Mouse (Mus musculus): Measurements from ENCODE around the gene Bnc2. TPM values are rescaled to one million over a fixed set of nuclear protein-coding genes. Genes with fewer than 3 reads are reported as not detected.
A peak's percentile ranks its signal among the peaks of the same experiment; 100 is the strongest.

Gene Bnc2
- polyA plus RNA-seq, 1 experiment from 2014 or later: 16.2 TPM

DNA sequence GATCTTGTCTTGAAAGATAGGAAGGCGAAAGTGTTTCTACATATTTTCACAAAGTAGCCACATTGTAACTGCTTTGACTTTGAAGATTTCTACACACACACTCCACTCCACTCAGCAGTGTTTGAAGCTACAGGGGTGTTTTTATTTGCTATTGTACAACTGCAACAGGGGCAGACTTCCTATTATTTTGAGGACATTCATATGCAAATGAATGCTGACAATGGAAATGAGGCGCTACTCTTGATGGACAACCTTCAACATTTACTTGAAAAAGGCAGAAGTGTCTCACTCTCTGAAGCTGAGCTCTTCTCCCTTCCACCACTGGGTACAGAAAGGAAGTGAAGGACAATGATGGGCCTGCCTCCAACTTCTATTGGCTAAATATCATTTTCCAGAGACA, 146.7 kb downstream of the Bnc2 start:
- Histone ChIP-seq H3K9me3 (ENCODE audit: control insufficient read depth, low read length) (no peaks in the 10 kb centered on the region), H3K36me3 (ENCODE audit: control insufficient read depth, insufficient read depth, low read length) (no peaks in the 10 kb centered on the region), H3K4me1 (ENCODE audit: control insufficient read depth, insufficient read depth, low read length) (peaks cover 9% of the 10 kb centered on the region; the same call in 1 of the 2 replicates), H3K27me3 (ENCODE audit: control insufficient read depth, insufficient read depth, low read length) (no peaks in the 10 kb centered on the region), H3K4me3 (ENCODE audit: low read depth, low read length) (no peak overlapping the region), H3K4me2 (ENCODE audit: low read depth, low read length) (no peak overlapping the region), H3K9ac (replicated peaks; ENCODE audit: low read depth, low read length) (no peak overlapping the region), H3K27ac (ENCODE audit: low read depth, low read length) (no peak overlapping the region)
- no peak for ATAC-seq (ENCODE audit: low read depth)
- WGBS: 27% methylated on average over 2 of the region's 2 CpGs

DNA sequence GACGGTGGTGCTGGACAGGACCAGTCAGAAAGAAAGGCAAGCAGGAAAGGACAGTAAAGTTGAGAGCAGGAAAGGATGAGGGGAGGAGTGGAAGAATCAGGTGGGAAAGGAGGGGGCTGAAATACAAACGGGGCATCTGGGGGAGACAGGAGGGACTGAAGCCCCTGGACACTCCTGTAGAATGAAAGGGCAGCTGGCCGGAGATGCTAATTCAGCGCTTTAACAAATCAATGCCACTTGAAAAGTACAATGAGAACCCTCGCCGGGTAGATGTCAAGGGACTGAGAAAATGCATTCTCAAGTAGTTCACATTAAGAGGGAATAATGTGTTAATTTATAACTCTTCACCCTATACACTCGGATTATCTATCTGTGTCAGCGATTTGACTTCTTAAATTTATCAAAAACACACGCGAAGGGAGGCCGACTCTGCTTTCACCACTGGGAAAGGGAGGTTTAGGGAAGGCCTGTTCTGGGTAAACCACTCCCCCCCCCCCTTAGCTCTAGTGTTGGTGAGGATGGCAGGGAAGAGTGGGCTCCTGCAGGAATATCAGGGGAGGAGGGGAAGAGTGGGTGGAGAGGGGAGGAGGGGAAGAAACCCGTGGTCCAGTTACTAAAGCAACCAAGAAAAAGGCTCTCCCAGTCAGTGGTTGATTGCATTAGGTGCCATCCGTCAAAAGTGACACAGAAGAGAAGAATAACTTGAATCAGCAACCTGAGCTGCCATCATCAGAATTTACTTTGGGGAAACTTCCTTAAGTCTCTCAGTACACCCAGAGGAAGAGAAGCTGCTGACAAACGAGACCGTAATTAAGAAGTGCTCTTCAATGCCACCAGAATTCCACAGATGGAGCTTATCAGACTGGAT, 147.8 kb downstream of the Bnc2 start:
- ATAC-seq (ENCODE audit: low read depth): no peak
- H3K4me2 ChIP-seq (ENCODE audit: low read depth, low read length): no peak overlapping the region
- no peaks in the 10 kb centered on the region for H3K27me3 ChIP-seq (ENCODE audit: control insufficient read depth, insufficient read depth, low read length)
- no peaks in the 10 kb centered on the region for H3K36me3 ChIP-seq (ENCODE audit: control insufficient read depth, insufficient read depth, low read length)
- H3K9me3 ChIP-seq (ENCODE audit: control insufficient read depth, low read length): no peaks in the 10 kb centered on the region
- no peak overlapping the region for H3K9ac ChIP-seq (replicated peaks; ENCODE audit: low read depth, low read length)
- H3K27ac ChIP-seq (ENCODE audit: low read depth, low read length): no peak overlapping the region
- 4% methylated on average over 15 of the region's 15 CpGs for WGBS
- peaks cover 13% of the 10 kb centered on the region; the same call in 1 of the 2 replicates for H3K4me1 ChIP-seq (ENCODE audit: control insufficient read depth, insufficient read depth, low read length)
- no peak overlapping the region for H3K4me3 ChIP-seq (ENCODE audit: low read depth, low read length)

- Histone ChIP-seq H3K4me1 (ENCODE audit: control insufficient read depth, insufficient read depth, low read length) (peaks cover 13% of the 10 kb centered on the region; the same call in 1 of the 2 replicates), H3K9me3 (ENCODE audit: control insufficient read depth, low read length) (no peaks in the 10 kb centered on the region)
- WGBS: 18% methylated on average over 4 of the region's 4 CpGs
These were observed 151.3 kb downstream of the Bnc2 start for GRCm38 (mm10) chr4:84523651-84524221.

GRCm38 (mm10) chr4:84523211-84523610, 151.9 kb downstream of the Bnc2 start:
- peaks cover 13% of the 10 kb centered on the region; the same call in 1 of the 2 replicates for H3K4me1 ChIP-seq (ENCODE audit: control insufficient read depth, insufficient read depth, low read length)
- no peak overlapping the region for H3K4me2 ChIP-seq (ENCODE audit: low read depth, low read length)
- no peak overlapping the region for H3K27ac ChIP-seq (ENCODE audit: low read depth, low read length)
- 11% methylated on average over 5 of the region's 5 CpGs for WGBS
- H3K36me3 ChIP-seq (ENCODE audit: control insufficient read depth, insufficient read depth, low read length): no peaks in the 10 kb centered on the region
- no peaks in the 10 kb centered on the region for H3K27me3 ChIP-seq (ENCODE audit: control insufficient read depth, insufficient read depth, low read length)
- H3K4me3 ChIP-seq (ENCODE audit: low read depth, low read length): no peak overlapping the region
- H3K9me3 ChIP-seq (ENCODE audit: control insufficient read depth, low read length): no peaks in the 10 kb centered on the region
- H3K9ac ChIP-seq (replicated peaks; ENCODE audit: low read depth, low read length): no peak overlapping the region
- ATAC-seq (ENCODE audit: low read depth): peak; percentile 38; the same call in 1 of the 2 replicates

More at GRCm38 (mm10) chr4:84523651-84524221, 151.3 kb downstream of the Bnc2 start:
- no peak overlapping the region for H3K4me3 ChIP-seq (ENCODE audit: low read depth, low read length)
- no peak overlapping the region for H3K4me2 ChIP-seq (ENCODE audit: low read depth, low read length)
- ATAC-seq (ENCODE audit: low read depth): 0 out of 2 replicates have a peak, but pooled peaks have one; percentile 9
- H3K27me3 ChIP-seq (ENCODE audit: control insufficient read depth, insufficient read depth, low read length): no peaks in the 10 kb centered on the region
- no peak overlapping the region for H3K27ac ChIP-seq (ENCODE audit: low read depth, low read length)
- H3K9ac ChIP-seq (replicated peaks; ENCODE audit: low read depth, low read length): no peak overlapping the region
- H3K36me3 ChIP-seq (ENCODE audit: control insufficient read depth, insufficient read depth, low read length): no peaks in the 10 kb centered on the region

DNA sequence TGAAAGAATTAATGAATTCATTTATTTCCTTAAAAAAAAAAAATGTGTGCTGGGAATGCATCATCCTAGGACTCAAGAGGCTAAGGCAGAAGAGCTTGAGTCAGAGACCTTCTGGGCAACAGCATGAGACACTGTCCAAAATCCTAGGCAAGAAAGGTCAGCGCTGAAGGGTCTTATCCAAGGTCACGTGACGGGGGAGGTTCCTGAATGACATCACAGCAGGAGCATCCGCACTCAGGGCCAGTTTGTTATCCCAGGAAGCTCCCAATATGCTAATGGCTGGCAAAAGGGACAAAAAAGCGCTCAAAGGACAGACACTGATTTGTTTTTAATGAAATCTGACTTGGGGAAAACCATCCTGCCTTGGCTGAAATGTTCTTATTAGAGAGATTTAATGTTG, 153.5 kb downstream of the Bnc2 start:
- 82% methylated on average over 5 of the region's 5 CpGs for WGBS
- H3K9ac ChIP-seq (replicated peaks; ENCODE audit: low read depth, low read length): no peak overlapping the region

DNA sequence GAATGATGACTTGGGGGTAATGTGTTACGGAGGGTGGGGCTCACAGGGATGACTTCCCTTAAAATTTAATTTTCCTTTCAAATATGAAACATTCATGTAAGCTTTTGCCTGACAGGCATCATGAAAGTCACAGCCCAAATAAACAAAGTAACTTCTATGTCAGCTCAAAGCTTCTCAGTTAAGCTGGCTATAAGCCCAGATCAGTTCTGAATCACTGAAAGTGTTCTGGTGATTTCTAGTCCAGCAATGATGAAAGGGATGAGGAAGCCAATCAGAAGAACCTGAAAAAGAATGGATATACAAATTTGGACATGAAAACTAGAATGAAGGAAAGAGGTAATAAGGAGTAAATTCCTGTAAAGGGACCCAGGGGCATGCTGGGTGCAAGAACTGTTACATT, 164.6 kb downstream of the Bnc2 start:
- no peak overlapping the region for H3K4me3 ChIP-seq (ENCODE audit: low read depth, low read length)
- H3K9me3 ChIP-seq (ENCODE audit: control insufficient read depth, low read length): no peaks in the 10 kb centered on the region
- 100% methylated on average over 1 of the region's 1 CpGs for WGBS
- H3K4me1 ChIP-seq (ENCODE audit: control insufficient read depth, insufficient read depth, low read length): no peaks in the 10 kb centered on the region
- no peak overlapping the region for H3K9ac ChIP-seq (replicated peaks; ENCODE audit: low read depth, low read length)
- H3K27me3 ChIP-seq (ENCODE audit: control insufficient read depth, insufficient read depth, low read length): no peaks in the 10 kb centered on the region; the same call in 1 of the 2 replicates
- H3K36me3 ChIP-seq (ENCODE audit: control insufficient read depth, insufficient read depth, low read length): no peaks in the 10 kb centered on the region
- H3K27ac ChIP-seq (ENCODE audit: low read depth, low read length): no peak overlapping the region
- no peak overlapping the region for H3K4me2 ChIP-seq (ENCODE audit: low read depth, low read length)
- ATAC-seq (ENCODE audit: low read depth): no peak

More for the DNA sequence above, 153.5 kb downstream of the Bnc2 start:
- Histone ChIP-seq H3K4me1 (ENCODE audit: control insufficient read depth, insufficient read depth, low read length) (peaks cover 9% of the 10 kb centered on the region; the same call in 1 of the 2 replicates), H3K4me3 (ENCODE audit: low read depth, low read length) (no peak overlapping the region), H3K9me3 (ENCODE audit: control insufficient read depth, low read length) (no peaks in the 10 kb centered on the region), H3K27ac (ENCODE audit: low read depth, low read length) (no peak overlapping the region), H3K27me3 (ENCODE audit: control insufficient read depth, insufficient read depth, low read length) (no peaks in the 10 kb centered on the region), H3K36me3 (ENCODE audit: control insufficient read depth, insufficient read depth, low read length) (no peaks in the 10 kb centered on the region), H3K4me2 (ENCODE audit: low read depth, low read length) (no peak overlapping the region)
- no peak for ATAC-seq (ENCODE audit: low read depth)

DNA sequence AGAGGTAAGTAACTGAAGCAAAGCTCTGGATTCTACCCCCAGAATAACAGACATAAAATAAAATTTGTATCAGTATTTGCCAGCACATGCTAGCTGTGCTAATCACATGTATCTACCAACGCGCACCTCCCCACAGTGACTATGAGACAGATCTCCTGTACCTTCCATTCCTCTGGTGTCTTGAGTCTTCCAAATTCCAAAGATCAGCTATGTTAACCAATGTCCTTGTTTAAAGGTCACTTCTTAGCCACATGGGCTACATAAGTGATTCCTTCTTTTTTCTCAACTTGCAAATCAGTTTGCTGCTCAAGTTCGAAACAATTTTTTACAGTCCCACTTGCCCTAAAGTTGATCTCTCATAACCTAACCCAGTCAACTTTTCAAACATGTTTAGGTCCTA, 167.5 kb downstream of the Bnc2 start:
- no peak for ATAC-seq (ENCODE audit: low read depth)
- no peaks in the 10 kb centered on the region for H3K4me1 ChIP-seq (ENCODE audit: control insufficient read depth, insufficient read depth, low read length)
- H3K9ac ChIP-seq (replicated peaks; ENCODE audit: low read depth, low read length): no peak overlapping the region
- H3K36me3 ChIP-seq (ENCODE audit: control insufficient read depth, insufficient read depth, low read length): no peaks in the 10 kb centered on the region
- H3K27ac ChIP-seq (ENCODE audit: low read depth, low read length): no peak overlapping the region
- no peak overlapping the region for H3K4me3 ChIP-seq (ENCODE audit: low read depth, low read length)
- WGBS: 96% methylated on average over 3 of the region's 3 CpGs
- no peak overlapping the region for H3K4me2 ChIP-seq (ENCODE audit: low read depth, low read length)
- no peaks in the 10 kb centered on the region for H3K27me3 ChIP-seq (ENCODE audit: control insufficient read depth, insufficient read depth, low read length)
- no peaks in the 10 kb centered on the region for H3K9me3 ChIP-seq (ENCODE audit: control insufficient read depth, low read length)

DNA sequence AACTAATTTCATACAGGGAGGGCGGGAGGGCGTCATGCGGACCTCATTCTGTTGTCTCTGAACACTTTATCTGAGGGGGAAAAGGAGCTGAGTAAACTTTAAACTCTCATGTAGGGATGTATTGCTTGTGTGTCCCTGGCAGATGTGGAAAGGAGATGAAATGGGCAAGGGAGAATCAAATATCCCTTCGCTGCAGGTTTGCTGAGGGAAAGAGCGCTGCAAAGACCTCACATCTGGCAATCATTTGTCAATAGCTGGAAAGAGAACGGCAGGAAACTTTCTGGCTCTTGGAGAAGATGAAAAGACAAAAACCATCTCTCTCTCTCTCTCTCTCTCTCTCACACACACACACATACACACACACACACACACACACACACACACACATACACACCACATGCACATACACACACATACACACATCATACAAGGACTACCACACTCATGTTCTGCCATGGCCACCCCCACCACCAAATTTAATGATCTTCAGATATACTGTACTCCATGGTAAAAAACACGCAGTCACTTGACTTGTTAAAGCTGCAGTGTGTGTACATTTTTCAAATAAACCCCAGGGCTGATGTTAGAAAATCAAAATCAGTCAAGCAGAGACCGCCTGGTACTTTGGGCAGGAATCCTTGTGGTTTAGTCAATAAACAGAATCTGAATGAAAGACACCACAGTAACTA, 172.3 kb downstream of the Bnc2 start:
- H3K9me3 ChIP-seq (ENCODE audit: control insufficient read depth, low read length): no peaks in the 10 kb centered on the region
- no peaks in the 10 kb centered on the region for H3K27me3 ChIP-seq (ENCODE audit: control insufficient read depth, insufficient read depth, low read length)
- no peaks in the 10 kb centered on the region for H3K4me1 ChIP-seq (ENCODE audit: control insufficient read depth, insufficient read depth, low read length)
- no peak for ATAC-seq (ENCODE audit: low read depth)
- H3K4me3 ChIP-seq (ENCODE audit: low read depth, low read length): no peak overlapping the region
- H3K9ac ChIP-seq (replicated peaks; ENCODE audit: low read depth, low read length): no peak overlapping the region
- no peak overlapping the region for H3K4me2 ChIP-seq (ENCODE audit: low read depth, low read length)
- no peaks in the 10 kb centered on the region for H3K36me3 ChIP-seq (ENCODE audit: control insufficient read depth, insufficient read depth, low read length)
- H3K27ac ChIP-seq (ENCODE audit: low read depth, low read length): no peak overlapping the region
- 70% methylated on average over 8 of the region's 8 CpGs for WGBS

Data from neural tube, embryonic 14.5 days (tissue).